Mouse (Mus musculus) embryonic facial prominence, embryonic 11.5 days (tissue): ENCODE results near the gene Sec24a. TPM values are rescaled to one million over a fixed set of nuclear protein-coding genes. Genes with fewer than 3 reads are reported as not detected.
"Not testable (repeated sequence)": the region's sequence is repeated elsewhere in the genome, so short reads cannot be mapped to it uniquely, and the experiment has no call there.

Experiments
- ATAC-seq: fragments of 200-750 bp; cut with Nextera tagmentation; replicated peaks from 2 replicates; pipeline ENCODE4 v1.8.0; 2017; ENCODE audit warnings: low read depth; ENCODE audit not compliant: insufficient number of reproducible peaks, low FRiP score, low TSS enrichment
- DNase-seq: peaks from one replicate; pipeline ENCODE4 v3.0.0-alpha.2; 2015; ENCODE audit warnings: low spot score
- H3K27ac ChIP-seq: fragments of 300-500 bp; sonication (generic); replicated peaks from 2 replicates; pipeline ENCODE4 v1.5.1; 2014; ENCODE audit warnings: mild to moderate bottlenecking, low read depth, low read length, control low read depth
- H3K27me3 ChIP-seq: fragments of 300-500 bp; sonication (generic); 2 replicates; pipeline ENCODE4 v1.6.1; 2014; ENCODE audit warnings: mild to moderate bottlenecking, low read length, moderate library complexity, mixed read lengths; ENCODE audit not compliant: control insufficient read depth, insufficient read depth
- H3K36me3 ChIP-seq: fragments of 300-500 bp; sonication (generic); replicated peaks from 2 replicates; pipeline ENCODE4 v1.6.1; 2014; ENCODE audit warnings: low read depth, mild to moderate bottlenecking, low read length, moderate library complexity, mixed read lengths; ENCODE audit not compliant: control insufficient read depth, insufficient read depth
- H3K4me1 ChIP-seq: fragments of 300-500 bp; sonication (generic); 2 replicates; pipeline ENCODE4 v1.6.1; 2014; ENCODE audit warnings: low read length, mixed read lengths; ENCODE audit not compliant: control insufficient read depth, insufficient read depth
- H3K4me2 ChIP-seq: fragments of 300-500 bp; sonication (generic); 2 replicates; pipeline ENCODE4 v1.6.1; 2014; ENCODE audit warnings: low read depth, mild to moderate bottlenecking, control low read depth, low read length, moderate library complexity
- H3K4me3 ChIP-seq: fragments of 300-500 bp; sonication (generic); 2 replicates; pipeline ENCODE4 v1.5.1; 2014; ENCODE audit warnings: low read depth, low read length, control low read depth
- H3K9ac ChIP-seq: fragments of 300-500 bp; sonication (generic); replicated peaks from 2 replicates; pipeline ENCODE4 v1.6.1; 2014; ENCODE audit warnings: mild to moderate bottlenecking, control low read depth, low read length
- H3K9me3 ChIP-seq: fragments of 300-500 bp; sonication (generic); replicated peaks from 2 replicates; pipeline ENCODE4 v1.6.1; 2016; ENCODE audit warnings: mild to moderate bottlenecking, low read length, inconsistent platforms, mixed read lengths; ENCODE audit not compliant: control insufficient read depth
- WGBS: fragments of 180-500 bp; shearing (Covaris S2); extraction: QIAGEN DNeasy Blood & Tissue Kit; methylation state at CpG from one replicate; pipeline ENCODE4 v1.1.7; 2014; 5-methylcytosine and 5-hydroxymethylcytosine counted together
- polyA plus RNA-seq: library from polyadenylated mRNA; unstranded; fragments of >200 nt; fragmentation: Nextera tagmentation; extraction: Ambion mirVana; gene quantifications from 2 replicates; pipeline ENCODE4 v1.2.1, GENCODE M21; 2014

Gene Sec24a
- polyA plus RNA-seq, 1 experiment from 2014 or later, result 10.5 TPM

- 91% methylated on average over 5 of the region's 5 CpGs for WGBS
- DNase-seq, result no peak
- Histone ChIP-seq H3K4me2 (no peak overlapping the region), H3K4me1 (no peaks in the 10 kb centered on the region), H3K27me3 (no peaks in the 10 kb centered on the region), H3K4me3 (no peak overlapping the region), H3K36me3 (no peaks in the 10 kb centered on the region), H3K27ac (no peak overlapping the region), H3K9ac (no peak overlapping the region), H3K9me3 (no peaks in the 10 kb centered on the region)
- ATAC-seq, result no peak
Measured at GRCm38 (mm10) chr11:51757625-51758024, 5.8 kb downstream of the Sec24a start.

GRCm38 (mm10) chr11:51757023-51757422 is 6.4 kb downstream of the Sec24a start:
- WGBS, result 69% methylated on average over 11 of the region's 11 CpGs
- DNase-seq, result no peak
- no peaks in the 10 kb centered on the region for H3K36me3 ChIP-seq
- no peak overlapping the region for H3K27ac ChIP-seq
- no peaks in the 10 kb centered on the region for H3K4me1 ChIP-seq
- peak overlapping the region; percentile 89 for H3K9ac ChIP-seq
- no peak for ATAC-seq
- no peaks in the 10 kb centered on the region for H3K9me3 ChIP-seq
- H3K27me3 ChIP-seq, result no peaks in the 10 kb centered on the region
- peak overlapping the region; percentile 86 for H3K4me3 ChIP-seq
- H3K4me2 ChIP-seq, result peak overlapping the region; percentile 71

- no peaks in the 10 kb centered on the region for H3K36me3 ChIP-seq
- DNase-seq (peak; percentile 91), ATAC-seq (peak; percentile 96)
- H3K4me3 ChIP-seq, result peak overlapping the region; percentile 86
- 0% methylated on average over 34 of the region's 41 CpGs for WGBS
- peak overlapping the region; percentile 71 for H3K4me2 ChIP-seq
- no peaks in the 10 kb centered on the region for H3K4me1 ChIP-seq
- H3K9ac ChIP-seq, result peak overlapping the region; percentile 89
- H3K27me3 ChIP-seq, result no peaks in the 10 kb centered on the region
- no peaks in the 10 kb centered on the region for H3K9me3 ChIP-seq
- no peak overlapping the region for H3K27ac ChIP-seq
Measured at GRCm38 (mm10) chr11:51756352-51756771, 7.1 kb downstream of the Sec24a start.

GRCm38 (mm10) chr11:51755621-51756311 is 7.7 kb downstream of the Sec24a start:
- H3K4me1 ChIP-seq, result no peaks in the 10 kb centered on the region
- no peaks in the 10 kb centered on the region for H3K36me3 ChIP-seq
- ATAC-seq (peak; percentile 83), DNase-seq (no peak)
- H3K4me3 ChIP-seq, result peak overlapping the region; percentile 86
- no peaks in the 10 kb centered on the region for H3K9me3 ChIP-seq
- no peak overlapping the region for H3K27ac ChIP-seq
- H3K4me2 ChIP-seq, result peak overlapping the region; percentile 71
- peak overlapping the region; percentile 89 for H3K9ac ChIP-seq
- WGBS, result under 1% methylated on average over 46 of the region's 46 CpGs
- no peaks in the 10 kb centered on the region for H3K27me3 ChIP-seq

DNA sequence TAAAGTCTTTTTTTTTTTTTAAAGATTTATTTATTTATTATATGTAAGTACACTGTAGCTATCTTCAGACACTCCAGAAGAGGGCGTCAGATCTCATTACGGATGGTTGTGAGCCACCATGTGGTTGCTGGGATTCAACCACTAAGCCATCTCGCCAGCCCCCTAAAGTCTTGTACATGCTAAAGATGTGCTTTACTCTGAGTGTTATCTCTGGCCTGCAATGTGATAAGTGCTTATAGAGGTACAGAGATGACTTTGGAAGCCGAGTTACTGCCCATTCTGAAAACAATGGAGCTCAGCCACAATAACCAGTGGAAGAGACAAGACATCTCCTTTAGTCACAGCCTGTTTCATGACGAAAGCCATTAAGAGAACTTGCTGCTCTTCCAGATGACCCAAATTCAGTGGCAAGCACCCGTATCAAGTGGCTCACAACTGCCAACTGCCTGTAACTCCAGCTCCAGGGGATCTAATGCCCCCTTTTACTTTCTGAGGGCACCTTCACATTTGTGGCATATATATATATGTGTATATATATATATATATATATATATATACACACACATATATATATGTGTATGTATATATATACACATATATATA is 11.7 kb downstream of the Sec24a start:
- not testable (repeated sequence) for H3K4me2 ChIP-seq, ATAC-seq, H3K9me3 ChIP-seq, H3K27ac ChIP-seq, DNase-seq, H3K4me1 ChIP-seq, H3K4me3 ChIP-seq, H3K9ac ChIP-seq, H3K27me3 ChIP-seq, H3K36me3 ChIP-seq
- WGBS, result 79% methylated on average over 6 of the region's 6 CpGs

DNA sequence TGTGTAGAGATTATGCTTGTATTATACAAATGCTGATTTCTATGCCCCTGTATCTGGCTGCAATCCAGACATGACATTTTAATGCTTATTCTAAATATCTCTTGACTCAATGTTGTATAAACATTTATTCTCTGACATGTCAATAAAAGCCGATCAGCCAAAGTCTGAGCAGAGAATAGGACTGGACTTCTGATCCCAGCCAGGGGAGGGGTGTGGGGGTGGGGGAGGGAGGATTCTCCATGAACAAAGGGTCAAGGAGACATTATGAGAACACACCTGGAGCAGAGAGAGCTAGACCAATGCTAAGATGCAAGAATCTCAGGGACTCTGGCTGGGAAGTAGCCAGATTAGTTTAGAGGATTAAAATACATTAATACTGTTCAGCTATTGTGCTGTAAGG is 17.3 kb downstream of the Sec24a start:
- 86% methylated on average over 1 of the region's 1 CpGs for WGBS
- Histone ChIP-seq H3K27me3 (no peaks in the 10 kb centered on the region), H3K36me3 (no peaks in the 10 kb centered on the region; the same call in 1 of the 2 replicates), H3K4me1 (no peaks in the 10 kb centered on the region), H3K9me3 (no peaks in the 10 kb centered on the region), H3K27ac (no peak overlapping the region), H3K4me3 (no peak overlapping the region), H3K9ac (no peak overlapping the region), H3K4me2 (no peak overlapping the region)
- DNase-seq, result no peak
- ATAC-seq, result no peak

DNA sequence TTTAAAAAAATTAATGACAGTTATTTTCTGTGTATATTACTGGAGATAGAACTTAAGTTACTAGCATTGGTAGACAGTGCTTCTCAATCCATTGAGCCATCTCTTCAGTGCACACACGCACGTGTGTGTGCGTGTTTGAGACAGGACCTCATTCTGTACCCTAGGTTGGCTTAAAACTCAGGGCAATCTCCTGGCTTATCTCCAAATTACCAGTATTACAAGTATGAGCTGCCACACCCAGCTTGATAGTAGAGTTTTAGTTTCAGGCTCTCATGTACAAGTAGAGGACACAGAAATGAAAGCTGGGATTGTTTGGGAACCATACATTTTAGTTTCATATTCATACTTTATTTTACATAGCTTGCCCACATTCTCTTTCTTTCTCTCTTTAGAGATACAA is 22.7 kb downstream of the Sec24a start:
- Histone ChIP-seq H3K9me3 (no peaks in the 10 kb centered on the region), H3K4me3 (no peak overlapping the region), H3K27ac (no peak overlapping the region), H3K4me2 (no peak overlapping the region), H3K9ac (no peak overlapping the region), H3K36me3 (no peaks in the 10 kb centered on the region; the same call in 1 of the 2 replicates), H3K27me3 (no peaks in the 10 kb centered on the region), H3K4me1 (no peaks in the 10 kb centered on the region)
- DNase-seq, result no peak
- no peak for ATAC-seq
- WGBS, result 94% methylated on average over 3 of the region's 3 CpGs

- H3K4me3 ChIP-seq, result no peak overlapping the region
- 83% methylated on average over 3 of the region's 3 CpGs for WGBS
- no peaks in the 10 kb centered on the region for H3K27me3 ChIP-seq
- DNase-seq, result no peak
- no peak overlapping the region for H3K27ac ChIP-seq
- no peaks in the 10 kb centered on the region; the same call in 1 of the 2 replicates for H3K36me3 ChIP-seq
- H3K9ac ChIP-seq, result no peak overlapping the region
- H3K4me1 ChIP-seq, result no peaks in the 10 kb centered on the region
- H3K9me3 ChIP-seq, result no peaks in the 10 kb centered on the region
- H3K4me2 ChIP-seq, result no peak overlapping the region
- no peak for ATAC-seq
Measured at GRCm38 (mm10) chr11:51738651-51739403, 24.6 kb downstream of the Sec24a start.
